7 mouse cellular contexts compared by ENCODE assay signal in the genomic region with DNA sequence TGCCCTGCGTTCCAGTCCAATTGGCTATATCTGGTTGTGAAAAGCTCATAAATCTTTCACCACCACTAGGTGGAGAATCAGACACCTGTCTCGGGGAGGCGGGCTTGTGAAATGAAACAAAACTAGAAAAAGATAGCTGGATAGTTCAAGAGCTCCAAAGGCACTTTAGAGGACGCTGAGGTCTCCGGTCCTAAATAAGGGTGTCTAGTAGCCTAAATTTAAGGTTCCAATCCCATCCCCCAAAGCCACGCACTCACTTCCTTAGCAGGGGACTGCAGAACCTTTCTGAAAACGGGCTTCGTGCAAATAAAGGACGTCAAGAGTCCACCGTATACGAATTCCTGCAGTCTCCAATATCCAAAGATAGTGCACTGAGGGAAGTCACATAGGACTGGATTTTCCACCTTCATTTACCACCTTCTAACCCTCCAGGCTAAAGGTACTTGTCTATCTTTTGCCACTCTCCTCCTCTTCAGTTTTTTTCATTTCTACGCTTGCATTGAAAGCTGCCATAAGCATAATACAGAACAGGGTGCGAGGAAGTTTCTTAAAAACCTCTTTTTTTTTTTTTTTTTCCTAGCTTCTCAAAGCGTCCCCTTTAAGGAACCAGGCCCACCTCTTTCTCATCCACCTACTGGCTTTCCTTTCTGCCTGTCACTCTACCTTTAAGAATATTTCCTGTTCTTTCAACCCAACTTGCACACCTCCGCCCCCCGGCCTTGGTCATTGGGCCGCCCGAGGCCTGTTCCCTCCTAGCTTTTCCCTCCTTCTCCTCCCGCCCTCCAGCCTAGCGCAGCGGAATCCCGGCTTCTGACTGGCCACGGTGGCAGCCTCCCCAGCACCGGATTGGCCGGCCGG. TPM values are rescaled to one million over a fixed set of nuclear protein-coding genes. Genes with fewer than 3 reads are reported as not detected.
DNase-seq lines count a peak whose midpoint lies in the region; ATAC-seq and TF ChIP-seq lines count a peak whose summit lies in the region.

No protein-coding gene starts in this region.

- H3K4me2 ChIP-seq in intestine, postnatal 0 days (replicated peaks; ENCODE audit: low read depth), result peak overlapping the region; percentile 79
- peak overlapping the region; percentile 79 for H3K4me2 ChIP-seq in midbrain, embryonic 12.5 days (replicated peaks)

- ATAC-seq in intestine, postnatal 0 days, result peak; percentile 99
- peak; percentile 100 for ATAC-seq in midbrain, embryonic 12.5 days (ENCODE audit: low FRiP score, low read depth)

- H3K4me3 ChIP-seq in embryonic facial prominence, embryonic 10.5 days, result peak overlapping the region; percentile 94
- peak overlapping the region; percentile 96 for H3K4me3 ChIP-seq in intestine, postnatal 0 days (ENCODE audit: low read depth, low read length)
- peak overlapping the region; percentile 96 for H3K4me3 ChIP-seq in midbrain, embryonic 12.5 days
- peak overlapping the region; percentile 62 for H3K4me3 ChIP-seq in small intestine, adult 2 months (ENCODE audit: low read depth, low read length)

- TF ChIP-seq POLR2A in small intestine, adult 2 months (IDR thresholded peaks at IDR 0.05; ENCODE audit: low read depth, low read length), result no peak

- H3K27ac ChIP-seq in embryonic facial prominence, embryonic 10.5 days (replicated peaks), result peak overlapping the region; percentile 97
- H3K27ac ChIP-seq in intestine, postnatal 0 days (ENCODE audit: low read depth, low read length), result peak overlapping the region; percentile 95
- H3K27ac ChIP-seq in midbrain, embryonic 12.5 days (replicated peaks), result peak overlapping the region; percentile 84
- peak overlapping the region; percentile 94 for H3K27ac ChIP-seq in small intestine, adult 2 months (ENCODE audit: insufficient read depth, low read depth, low read length)

- H3K9ac ChIP-seq in intestine, postnatal 0 days (ENCODE audit: low read depth, low read length), result peak overlapping the region; percentile 92
- peak overlapping the region; percentile 95 for H3K9ac ChIP-seq in midbrain, embryonic 12.5 days (replicated peaks)

- peak; percentile 73 for TF ChIP-seq CTCF in intestine, postnatal 0 days (IDR thresholded peaks at IDR 0.05; ENCODE audit: low read depth)
- no peak for TF ChIP-seq CTCF in small intestine, adult 2 months (IDR thresholded peaks at IDR 0.05; ENCODE audit: extremely low read depth, insufficient read length, insufficient replicate concordance, low read depth, low read length)

- intact Hi-C loops in left cerebral cortex, postnatal 4 days (cut with DNase I), result no loop called here

- no peaks in the 10 kb centered on the region for H3K9me3 ChIP-seq in embryonic facial prominence, embryonic 10.5 days
- no peaks in the 10 kb centered on the region for H3K9me3 ChIP-seq in intestine, postnatal 0 days (ENCODE audit: control insufficient read depth)
- no peaks in the 10 kb centered on the region for H3K9me3 ChIP-seq in midbrain, embryonic 12.5 days

- H3K36me3 ChIP-seq in embryonic facial prominence, embryonic 10.5 days (replicated peaks), result no peaks in the 10 kb centered on the region
- no peaks in the 10 kb centered on the region for H3K36me3 ChIP-seq in intestine, postnatal 0 days (ENCODE audit: control insufficient read depth, insufficient read depth)
- no peaks in the 10 kb centered on the region for H3K36me3 ChIP-seq in midbrain, embryonic 12.5 days
- H3K36me3 ChIP-seq in small intestine, adult 2 months (ENCODE audit: control insufficient read depth, insufficient read depth, low read length), result no peaks in the 10 kb centered on the region

- DNase-seq in adrenal gland, postnatal 10 days, result peak; percentile 99
- peak; percentile 99 for DNase-seq in embryonic facial prominence, embryonic 10.5 days (ENCODE audit: low spot score)
- peak; percentile 77 for DNase-seq in gonadal fat pad, adult 2 months (ENCODE audit: low read depth)
- peak; percentile 99 for DNase-seq in left cerebral cortex, postnatal 4 days

- H3K4me1 ChIP-seq in embryonic facial prominence, embryonic 10.5 days, result peaks cover 18% of the 10 kb centered on the region
- no peaks in the 10 kb centered on the region for H3K4me1 ChIP-seq in intestine, postnatal 0 days (replicated peaks; ENCODE audit: control insufficient read depth, insufficient read depth, low read length)
- peaks cover 14% of the 10 kb centered on the region for H3K4me1 ChIP-seq in midbrain, embryonic 12.5 days
- H3K4me1 ChIP-seq in small intestine, adult 2 months (ENCODE audit: control insufficient read depth, insufficient read depth, insufficient read length, low read length), result peaks cover 6% of the 10 kb centered on the region; the same call in 1 of the 2 replicates

- H3K27me3 ChIP-seq in embryonic facial prominence, embryonic 10.5 days (replicated peaks; ENCODE audit: low read depth, poor library complexity, severe bottlenecking), result no peaks in the 10 kb centered on the region
- H3K27me3 ChIP-seq in intestine, postnatal 0 days (replicated peaks; ENCODE audit: control insufficient read depth, insufficient read depth, low read length), result no peaks in the 10 kb centered on the region
- H3K27me3 ChIP-seq in midbrain, embryonic 12.5 days, result no peaks in the 10 kb centered on the region
- no peaks in the 10 kb centered on the region for H3K27me3 ChIP-seq in small intestine, adult 2 months (ENCODE audit: control insufficient read depth, insufficient read depth, low read length)

- 1% methylated on average over 26 of the region's 26 CpGs for WGBS in embryonic facial prominence, embryonic 10.5 days
- WGBS in intestine, postnatal 0 days, result under 1% methylated on average over 26 of the region's 26 CpGs
- WGBS in midbrain, embryonic 12.5 days, result under 1% methylated on average over 26 of the region's 26 CpGs
- WGBS in small intestine, adult 2 months, result under 1% methylated on average over 26 of the region's 26 CpGs

RNA-seq across cellular contexts. Expression of gene Usf3, which starts 0.5 kb away (rescaled TPM):
- 10 to 100 TPM; 19.7 to 24.1 TPM for total RNA-seq in adrenal gland, postnatal 10 days (2021)
- polyA plus RNA-seq in embryonic facial prominence, embryonic 10.5 days (2016; fragmentation: Nextera tagmentation; extraction: Ambion mirVana), result 2.6 TPM in 2 replicates
- polyA plus RNA-seq in gonadal fat pad, adult 2 months (2012; rRNA removed), result 7.9 and 11.6 TPM in 2 replicates
- polyA plus RNA-seq in intestine, postnatal 0 days (2015; fragmentation: Nextera tagmentation; extraction: Ambion mirVana), result 2.1 and 2.3 TPM in 2 replicates
- 10 to 100 TPM; 27.7 to 27.9 TPM for total RNA-seq in left cerebral cortex, postnatal 4 days (2021)
- 4.1 TPM in 2 replicates for polyA plus RNA-seq in midbrain, embryonic 12.5 days (2016; fragmentation: Nextera tagmentation; extraction: Ambion mirVana)
- 3.4 and 6.7 TPM in 2 replicates for polyA plus RNA-seq in small intestine, adult 2 months (2012; rRNA removed)

RNA-seq across cellular contexts. Expression of gene Naa50, which starts 32.9 kb away (rescaled TPM):
- total RNA-seq in adrenal gland, postnatal 10 days (2021), result 10 to 100 TPM; 82.8 to 85.7 TPM
- 133 and 135 TPM in 2 replicates for polyA plus RNA-seq in embryonic facial prominence, embryonic 10.5 days (2016; fragmentation: Nextera tagmentation; extraction: Ambion mirVana)
- 6.3 and 10.0 TPM in 2 replicates for polyA plus RNA-seq in gonadal fat pad, adult 2 months (2012; rRNA removed)
- polyA plus RNA-seq in intestine, postnatal 0 days (2015; fragmentation: Nextera tagmentation; extraction: Ambion mirVana), result 38.6 and 40.1 TPM in 2 replicates
- 10 to 100 TPM; 56.0 to 60.5 TPM for total RNA-seq in left cerebral cortex, postnatal 4 days (2021)
- polyA plus RNA-seq in midbrain, embryonic 12.5 days (2016; fragmentation: Nextera tagmentation; extraction: Ambion mirVana), result 101 and 106 TPM in 2 replicates
- polyA plus RNA-seq in small intestine, adult 2 months (2012; rRNA removed), result 4.0 and 7.7 TPM in 2 replicates

RNA-seq across cellular contexts. Expression of gene Atp6v1a, which starts 33.0 kb away (rescaled TPM):
- total RNA-seq in adrenal gland, postnatal 10 days (2021), result 10 to 100 TPM; 91.4 to 92.3 TPM
- polyA plus RNA-seq in embryonic facial prominence, embryonic 10.5 days (2016; fragmentation: Nextera tagmentation; extraction: Ambion mirVana), result 40.5 and 42.8 TPM in 2 replicates
- 35.7 and 40.7 TPM in 2 replicates for polyA plus RNA-seq in gonadal fat pad, adult 2 months (2012; rRNA removed)
- polyA plus RNA-seq in intestine, postnatal 0 days (2015; fragmentation: Nextera tagmentation; extraction: Ambion mirVana), result 60.7 and 62.6 TPM in 2 replicates
- total RNA-seq in left cerebral cortex, postnatal 4 days (2021), result 100 to 1,000 TPM; 237 to 255 TPM
- polyA plus RNA-seq in midbrain, embryonic 12.5 days (2016; fragmentation: Nextera tagmentation; extraction: Ambion mirVana), result 54.6 and 59.8 TPM in 2 replicates
- 3.0 and 5.9 TPM in 2 replicates for polyA plus RNA-seq in small intestine, adult 2 months (2012; rRNA removed)

Comparison
In these comparisons a context has a peak if more than half of its experiments do, and no peak if none do; other contexts are left out.
1. Peak in every context shown above with its lines: DNase-seq, ATAC-seq, H3K4me3 ChIP-seq and H3K27ac ChIP-seq.